Mouse (Mus musculus): ENCODE results near the gene Nudt19. TPM values are rescaled to one million over a fixed set of nuclear protein-coding genes. Genes with fewer than 3 reads are reported as not detected.
"Not testable (repeated sequence)": the region's sequence is repeated elsewhere in the genome, so short reads cannot be mapped to it uniquely, and the experiment has no call there.

The Nudt19 gene
- polyA plus RNA-seq, 1 experiment from 2014 or later, result 116 TPM

- DNase-seq (ENCODE audit: low spot score); H3K9me3 ChIP-seq (ENCODE audit: control insufficient read depth, low read length); H3K9ac ChIP-seq; ATAC-seq (ENCODE audit: low FRiP score); H3K4me2 ChIP-seq (replicated peaks); H3K4me3 ChIP-seq (replicated peaks; ENCODE audit: low read length); H3K27me3 ChIP-seq (ENCODE audit: control insufficient read depth, insufficient read depth, low read length); H3K36me3 ChIP-seq (replicated peaks; ENCODE audit: control insufficient read depth, insufficient read depth); H3K4me1 ChIP-seq (replicated peaks; ENCODE audit: control insufficient read depth, insufficient read depth, low read length); H3K27ac ChIP-seq: not testable (repeated sequence)
- whole genome bisulfite sequencing, result 62% methylated on average over 1 of the region's 1 CpGs
These were observed 25.6 kb downstream of the Nudt19 start for GRCm38 (mm10) chr7:35530544-35530943.

- Histone ChIP-seq H3K9ac (no peak overlapping the region), H3K9me3 (ENCODE audit: control insufficient read depth, low read length) (no peaks in the 10 kb centered on the region), H3K27me3 (ENCODE audit: control insufficient read depth, insufficient read depth, low read length) (no peaks in the 10 kb centered on the region), H3K4me2 (replicated peaks) (no peak overlapping the region), H3K4me1 (replicated peaks; ENCODE audit: control insufficient read depth, insufficient read depth, low read length) (no peaks in the 10 kb centered on the region), H3K36me3 (replicated peaks; ENCODE audit: control insufficient read depth, insufficient read depth) (no peaks in the 10 kb centered on the region), H3K4me3 (replicated peaks; ENCODE audit: low read length) (no peak overlapping the region), H3K27ac (no peak overlapping the region)
- ATAC-seq (ENCODE audit: low FRiP score) (no peak), DNase-seq (ENCODE audit: low spot score) (no peak)
- 79% methylated on average over 3 of the region's 3 CpGs for WGBS
These were observed 26.1 kb downstream of the Nudt19 start for GRCm38 (mm10) chr7:35530026-35530425.

- Histone ChIP-seq H3K4me3 (replicated peaks; ENCODE audit: low read length) (no peak overlapping the region), H3K9ac (no peak overlapping the region), H3K4me2 (replicated peaks) (no peak overlapping the region), H3K36me3 (replicated peaks; ENCODE audit: control insufficient read depth, insufficient read depth) (no peaks in the 10 kb centered on the region), H3K27me3 (ENCODE audit: control insufficient read depth, insufficient read depth, low read length) (no peaks in the 10 kb centered on the region), H3K27ac (no peak overlapping the region), H3K4me1 (replicated peaks; ENCODE audit: control insufficient read depth, insufficient read depth, low read length) (no peaks in the 10 kb centered on the region), H3K9me3 (ENCODE audit: control insufficient read depth, low read length) (no peaks in the 10 kb centered on the region)
- DNase-seq (ENCODE audit: low spot score) (no peak), ATAC-seq (ENCODE audit: low FRiP score) (no peak)
- 83% methylated on average over 2 of the region's 2 CpGs for WGBS
These were observed 29.3 kb downstream of the Nudt19 start for GRCm38 (mm10) chr7:35526795-35527194.

GRCm38 (mm10) chr7:35501995-35502394 is 54.1 kb downstream of the Nudt19 start:
- H3K4me3 ChIP-seq (replicated peaks; ENCODE audit: low read length), result no peak overlapping the region
- DNase-seq (ENCODE audit: low spot score) (peak; percentile 29), ATAC-seq (ENCODE audit: low FRiP score) (no peak)
- H3K36me3 ChIP-seq (replicated peaks; ENCODE audit: control insufficient read depth, insufficient read depth), result no peaks in the 10 kb centered on the region
- H3K4me2 ChIP-seq (replicated peaks), result no peak overlapping the region
- no peak overlapping the region for H3K9ac ChIP-seq
- no peak overlapping the region for H3K27ac ChIP-seq
- H3K4me1 ChIP-seq (replicated peaks; ENCODE audit: control insufficient read depth, insufficient read depth, low read length), result no peaks in the 10 kb centered on the region
- no peaks in the 10 kb centered on the region for H3K27me3 ChIP-seq (ENCODE audit: control insufficient read depth, insufficient read depth, low read length)
- H3K9me3 ChIP-seq (ENCODE audit: control insufficient read depth, low read length), result no peaks in the 10 kb centered on the region
- 24% methylated on average over 4 of the region's 4 CpGs for WGBS

- DNase-seq (ENCODE audit: low spot score) (no peak), ATAC-seq (ENCODE audit: low FRiP score) (no peak)
- Histone ChIP-seq H3K36me3 (replicated peaks; ENCODE audit: control insufficient read depth, insufficient read depth) (no peaks in the 10 kb centered on the region), H3K27me3 (ENCODE audit: control insufficient read depth, insufficient read depth, low read length) (no peaks in the 10 kb centered on the region), H3K9me3 (ENCODE audit: control insufficient read depth, low read length) (no peaks in the 10 kb centered on the region), H3K4me3 (replicated peaks; ENCODE audit: low read length) (no peak overlapping the region), H3K4me2 (replicated peaks) (no peak overlapping the region), H3K4me1 (replicated peaks; ENCODE audit: control insufficient read depth, insufficient read depth, low read length) (no peaks in the 10 kb centered on the region), H3K27ac (no peak overlapping the region), H3K9ac (no peak overlapping the region)
- 100% methylated on average over 2 of the region's 2 CpGs for WGBS
These were observed 58.6 kb downstream of the Nudt19 start for GRCm38 (mm10) chr7:35497516-35497915.

Other genes starting within 250 kb of the Nudt19 start
- gene Gpatch1, start 237.9 kb downstream of the Nudt19 start, polyA plus RNA-seq (2014; fragmentation: Nextera tagmentation; extraction: Ambion mirVana), result 18.7 and 19.3 TPM in 2 replicates
- gene Rhpn2, start 222.1 kb downstream of the Nudt19 start, polyA plus RNA-seq (2014; fragmentation: Nextera tagmentation; extraction: Ambion mirVana), result 3.8 and 4.2 TPM in 2 replicates
- 14.6 and 17.5 TPM in 2 replicates for gene Faap24, start 159.5 kb downstream of the Nudt19 start, polyA plus RNA-seq (2014; fragmentation: Nextera tagmentation; extraction: Ambion mirVana)
- 22.6 and 25.2 TPM in 2 replicates for gene Cep89, start 159.3 kb downstream of the Nudt19 start, polyA plus RNA-seq (2014; fragmentation: Nextera tagmentation; extraction: Ambion mirVana)
- gene Slc7a9, start 107.5 kb downstream of the Nudt19 start, polyA plus RNA-seq (2014; fragmentation: Nextera tagmentation; extraction: Ambion mirVana), result 0.14 TPM in 1 of 2 replicates, not detected in the other
- gene Tdrd12, start 18.6 kb downstream of the Nudt19 start, polyA plus RNA-seq (2014; fragmentation: Nextera tagmentation; extraction: Ambion mirVana), result 0.53 and 0.59 TPM in 2 replicates
- gene Rgs9bp, start 29.3 kb upstream of the Nudt19 start, polyA plus RNA-seq (2014; fragmentation: Nextera tagmentation; extraction: Ambion mirVana), result 0.04 and 0.17 TPM in 2 replicates
- 18.7 and 21.6 TPM in 2 replicates for gene Ankrd27, start 29.9 kb upstream of the Nudt19 start, polyA plus RNA-seq (2014; fragmentation: Nextera tagmentation; extraction: Ambion mirVana)
- 245 and 288 TPM in 2 replicates for gene Pdcd5, start 91.2 kb upstream of the Nudt19 start, polyA plus RNA-seq (2014; fragmentation: Nextera tagmentation; extraction: Ambion mirVana)
- gene Dpy19l3, start 198.2 kb upstream of the Nudt19 start, polyA plus RNA-seq (2014; fragmentation: Nextera tagmentation; extraction: Ambion mirVana), result 57.5 and 61.0 TPM in 2 replicates
- 14.0 and 16.0 TPM in 2 replicates for gene Zfp507, start 246.7 kb upstream of the Nudt19 start, polyA plus RNA-seq (2014; fragmentation: Nextera tagmentation; extraction: Ambion mirVana)